Mouse (Mus musculus): ENCODE data around the gene Tnrc6b.

- TF ChIP-seq CTCF (IDR thresholded peaks at IDR 0.05; ENCODE audit: low read depth, low read length) (no peak), POLR2A (IDR thresholded peaks at IDR 0.05; ENCODE audit: extremely low read depth, insufficient read depth, low read length) (no peak)
Observed at GRCm38 (mm10) chr15:80938615-80939014, 227.5 kb downstream of the Tnrc6b start.
